Comparison of ENCODE assay signal across 8 mouse cellular contexts in the genomic region with DNA sequence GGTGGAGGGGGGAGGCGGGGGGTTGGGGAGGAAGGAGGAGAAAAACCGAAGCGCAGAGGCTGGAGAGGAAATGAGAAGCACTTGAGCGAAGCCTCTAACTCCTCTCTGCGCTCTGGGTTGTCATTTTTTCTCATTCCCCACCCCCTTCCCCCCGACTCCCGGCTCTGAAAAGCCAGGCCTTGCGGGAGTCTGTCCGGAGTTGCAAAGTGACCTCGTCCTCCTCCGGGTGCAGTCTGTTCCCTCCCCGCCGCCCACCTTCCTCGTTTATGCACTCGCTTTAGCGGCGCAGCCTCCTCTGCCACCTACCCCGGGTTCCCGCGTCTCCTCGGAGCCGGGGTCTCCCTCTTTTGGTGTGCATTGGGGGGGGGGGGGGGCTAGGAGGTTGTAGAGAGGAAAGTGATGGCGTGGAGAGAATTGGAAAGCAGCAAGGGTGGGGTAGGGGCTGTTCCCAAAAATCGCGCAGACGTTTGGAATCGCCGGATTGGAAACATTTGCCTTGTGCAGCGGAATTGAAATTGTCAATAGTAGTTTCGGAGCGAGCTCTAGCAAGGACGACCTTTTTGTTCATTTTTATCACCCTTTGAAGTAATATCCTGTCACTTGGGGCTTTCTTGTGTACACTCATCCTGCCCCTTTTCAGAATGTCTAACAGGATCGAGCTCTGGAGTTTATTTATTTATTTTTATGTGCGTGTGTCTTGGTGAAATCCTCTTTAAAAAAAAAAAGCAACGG. TPM values are rescaled to one million over a fixed set of nuclear protein-coding genes. Genes with fewer than 3 reads are reported as not detected.
DNase-seq lines count a peak whose midpoint lies in the region; ATAC-seq lines count a peak whose summit lies in the region.

No protein-coding gene starts in this region.

- H3K27ac ChIP-seq in heart, embryonic 11.5 days (ENCODE audit: low read depth, low read length): no peak overlapping the region
- peak overlapping the region; percentile 30; the same call in 1 of the 2 replicates for H3K27ac ChIP-seq in limb, embryonic 10.5 days
- H3K27ac ChIP-seq in midbrain, embryonic 15.5 days: 0 out of 2 replicates have a peak overlapping the region, but pooled peaks have one; percentile 3

- no peak for ATAC-seq in frontal cortex, adult (ENCODE audit: low TSS enrichment)
- peak; percentile 28; the same call in 1 of the 2 replicates for ATAC-seq in heart, embryonic 11.5 days (replicated peaks; ENCODE audit: insufficient number of reproducible peaks, low FRiP score, low TSS enrichment)
- peak; percentile 45 for ATAC-seq in midbrain, embryonic 15.5 days (replicated peaks)

- peaks cover 6% of the 10 kb centered on the region for H3K4me1 ChIP-seq in heart, embryonic 11.5 days (ENCODE audit: control insufficient read depth, insufficient read depth, low read length)
- H3K4me1 ChIP-seq in limb, embryonic 10.5 days: peaks cover 32% of the 10 kb centered on the region
- peaks cover 37% of the 10 kb centered on the region for H3K4me1 ChIP-seq in midbrain, embryonic 15.5 days

- DNase-seq in frontal cortex, postnatal 14 days (ENCODE audit: low spot score in 2 of 2): peak; percentile 12 to 16
- DNase-seq in 3T3-L1 (ENCODE audit: low read depth, low spot score): peak; percentile 20
- DNase-seq in adrenal gland, postnatal 25 days: peak; percentile 15
- DNase-seq in limb, embryonic 10.5 days (ENCODE audit: low spot score): peak; percentile 65
- DNase-seq in thymus, postnatal 36 days: peak; percentile 47 to 50

- no peaks in the 10 kb centered on the region for H3K36me3 ChIP-seq in heart, embryonic 11.5 days (ENCODE audit: control insufficient read depth, insufficient read depth, low read length)
- no peaks in the 10 kb centered on the region for H3K36me3 ChIP-seq in limb, embryonic 10.5 days
- H3K36me3 ChIP-seq in midbrain, embryonic 15.5 days (replicated peaks): no peaks in the 10 kb centered on the region

- WGBS in heart, embryonic 11.5 days (ENCODE audit: insufficient replicate concordance): under 1% methylated on average over 34 of the region's 35 CpGs
- WGBS in limb, embryonic 10.5 days: under 1% methylated on average over 35 of the region's 35 CpGs
- whole genome bisulfite sequencing in midbrain, embryonic 15.5 days: under 1% methylated on average over 34 of the region's 35 CpGs

- H3K9me3 ChIP-seq in heart, embryonic 11.5 days (replicated peaks; ENCODE audit: control insufficient read depth, low read length): no peaks in the 10 kb centered on the region
- no peaks in the 10 kb centered on the region for H3K9me3 ChIP-seq in limb, embryonic 10.5 days (replicated peaks)
- no peaks in the 10 kb centered on the region for H3K9me3 ChIP-seq in midbrain, embryonic 15.5 days

- peak overlapping the region; percentile 64; the same call in 1 of the 2 replicates for H3K9ac ChIP-seq in heart, embryonic 11.5 days (ENCODE audit: low read depth, low read length)
- H3K9ac ChIP-seq in midbrain, embryonic 15.5 days: peak overlapping the region; percentile 51

- H3K27me3 ChIP-seq in heart, embryonic 11.5 days (ENCODE audit: control insufficient read depth, insufficient read depth, low read length): peaks cover 55% of the 10 kb centered on the region
- peaks cover 95% of the 10 kb centered on the region for H3K27me3 ChIP-seq in limb, embryonic 10.5 days (ENCODE audit: low read depth, poor library complexity, severe bottlenecking)
- H3K27me3 ChIP-seq in midbrain, embryonic 15.5 days (replicated peaks): peaks cover 43% of the 10 kb centered on the region

- peak overlapping the region; percentile 48 for H3K4me3 ChIP-seq in heart, embryonic 11.5 days (ENCODE audit: low read depth, low read length)
- peak overlapping the region; percentile 64 for H3K4me3 ChIP-seq in limb, embryonic 10.5 days
- peak overlapping the region; percentile 77 for H3K4me3 ChIP-seq in midbrain, embryonic 15.5 days

- H3K4me2 ChIP-seq in heart, embryonic 11.5 days: peak overlapping the region; percentile 97
- H3K4me2 ChIP-seq in midbrain, embryonic 15.5 days: peak overlapping the region; percentile 94

RNA-seq across cellular contexts. Expression of a gene that starts 2.6 kb away (rescaled TPM):
- 1.1 and 1.2 TPM in 2 replicates for total RNA-seq in adrenal gland, postnatal 25 days (2021)
- 1.5 and 1.6 TPM in 2 replicates for polyA plus RNA-seq in heart, embryonic 11.5 days (2014; fragmentation: Nextera tagmentation; extraction: Ambion mirVana)
- polyA plus RNA-seq in limb, embryonic 10.5 days (2016; fragmentation: Nextera tagmentation; extraction: Ambion mirVana): 0.95 and 1.1 TPM in 2 replicates
- polyA plus RNA-seq in midbrain, embryonic 15.5 days (2015; fragmentation: Nextera tagmentation; extraction: Ambion mirVana): 5.2 and 6.3 TPM in 2 replicates

Comparison
In these comparisons a context has a peak if more than half of its experiments do, and no peak if none do; other contexts are left out.
1. DNase-seq: peak in every context shown above with its lines; median percentile 65 in limb, embryonic 10.5 days; 48 in thymus, postnatal 36 days; 20 in 3T3-L1; 15 in adrenal gland, postnatal 25 days; 14 in frontal cortex, postnatal 14 days.